Mouse (Mus musculus): ENCODE data around the gene Ifitm2.

Gene Ifitm2

GRCm38 (mm10) chr7:140905642-140906081, 50.1 kb downstream of the Ifitm2 start:
- DNase-seq (ENCODE audit: low spot score in 2 of 2): no peak
